Mouse (Mus musculus): Measurements from ENCODE around the gene Tstd3. TPM values are rescaled to one million over a fixed set of nuclear protein-coding genes. Genes with fewer than 3 reads are reported as not detected.

Gene Tstd3
- polyA plus RNA-seq (2012; ENCODE audit: insufficient read depth, insufficient read length, missing spikeins), result 44.4 and 45.0 TPM in 2 replicates

DNA sequence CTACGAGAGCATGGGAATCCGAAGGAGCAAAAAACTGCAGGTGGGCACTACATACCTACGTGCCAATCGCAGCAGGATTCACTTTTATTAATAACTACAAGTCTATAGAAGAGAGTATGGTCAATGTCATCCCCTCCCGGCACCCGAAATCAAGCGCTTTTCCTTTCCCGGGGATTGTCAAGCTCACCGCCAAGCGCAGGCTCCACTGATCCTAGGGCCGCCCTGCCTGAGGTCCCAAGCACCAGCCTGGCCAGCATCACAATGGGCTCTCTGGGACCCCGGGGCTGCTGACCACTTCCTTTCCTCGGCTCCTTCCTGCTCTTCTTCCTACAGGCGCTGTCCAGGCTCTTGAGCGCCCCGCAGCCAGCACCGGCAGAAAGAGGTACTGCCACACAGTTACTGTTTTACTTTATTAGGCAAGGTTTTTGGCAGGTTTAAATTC, at the start of gene Tstd3, which contains the start of gene Usp45:
Gene Tstd3, minus strand, starts transcription at position 350 of the 442 bp plus-strand sequence.
Gene Usp45, plus strand, starts transcription at position 294 of the 442 bp plus-strand sequence.
- peak within 1 kb of the TSS; percentile 83 for H3K4me3 ChIP-seq (ENCODE audit: insufficient read depth, low read depth, low read length)
- peak within 1 kb of the TSS; percentile 42; the same call in 1 of the 2 replicates for H3K27ac ChIP-seq (replicated peaks; ENCODE audit: low read depth, low read length)
- peaks cover 3% of the 10 kb centered on the region; the same call in 1 of the 2 replicates for H3K4me1 ChIP-seq (ENCODE audit: control insufficient read depth, insufficient read depth, insufficient read length, low read length)

DNA sequence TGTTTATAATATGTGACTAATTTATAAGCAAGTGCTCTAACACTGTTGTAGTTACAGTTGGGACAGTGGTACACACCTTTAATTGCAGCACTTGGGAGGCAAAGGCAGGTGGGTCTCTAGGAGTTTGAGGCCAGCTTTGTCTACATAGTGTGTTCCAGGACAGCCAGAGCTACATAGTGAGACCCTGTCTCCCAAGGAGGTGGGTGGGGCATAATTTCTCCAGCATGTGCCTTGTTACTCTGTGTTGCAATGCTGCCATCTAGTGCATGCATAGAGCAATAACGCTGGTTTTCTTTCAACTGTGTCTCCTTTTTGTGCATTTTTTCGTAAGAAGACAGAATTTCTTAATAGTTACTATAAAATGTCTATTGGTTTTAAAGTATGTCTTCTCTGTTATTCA, 47.0 kb upstream of the Tstd3 start:
- Histone ChIP-seq H3K27ac (replicated peaks; ENCODE audit: low read depth, low read length) (no peak overlapping the region), H3K4me1 (ENCODE audit: control insufficient read depth, insufficient read depth, insufficient read length, low read length) (no peaks in the 10 kb centered on the region), H3K4me3 (ENCODE audit: insufficient read depth, low read depth, low read length) (no peak overlapping the region)

DNA sequence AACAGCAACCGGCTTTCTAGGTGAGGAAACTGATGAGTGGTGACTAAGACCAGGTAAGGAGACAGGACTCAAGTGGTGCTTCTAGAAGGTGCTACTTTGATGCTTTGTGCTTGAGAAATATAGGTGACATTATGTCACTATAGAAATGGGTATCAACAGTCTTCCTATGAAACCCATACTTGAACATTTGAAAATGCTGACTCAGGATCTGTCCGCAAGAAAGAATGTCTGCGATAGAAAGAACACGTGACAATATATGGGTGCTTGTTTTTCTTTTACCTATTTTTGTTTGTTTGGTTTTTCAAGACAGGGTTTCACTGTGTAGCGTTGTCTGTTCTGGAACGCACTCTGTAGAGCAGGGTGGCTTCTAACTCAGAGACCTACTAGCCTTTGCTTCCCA, 45.6 kb upstream of the Tstd3 start:
- no peaks in the 10 kb centered on the region for H3K4me1 ChIP-seq (ENCODE audit: control insufficient read depth, insufficient read depth, insufficient read length, low read length)
- H3K27ac ChIP-seq (replicated peaks; ENCODE audit: low read depth, low read length), result no peak overlapping the region
- no peak overlapping the region for H3K4me3 ChIP-seq (ENCODE audit: insufficient read depth, low read depth, low read length)

DNA sequence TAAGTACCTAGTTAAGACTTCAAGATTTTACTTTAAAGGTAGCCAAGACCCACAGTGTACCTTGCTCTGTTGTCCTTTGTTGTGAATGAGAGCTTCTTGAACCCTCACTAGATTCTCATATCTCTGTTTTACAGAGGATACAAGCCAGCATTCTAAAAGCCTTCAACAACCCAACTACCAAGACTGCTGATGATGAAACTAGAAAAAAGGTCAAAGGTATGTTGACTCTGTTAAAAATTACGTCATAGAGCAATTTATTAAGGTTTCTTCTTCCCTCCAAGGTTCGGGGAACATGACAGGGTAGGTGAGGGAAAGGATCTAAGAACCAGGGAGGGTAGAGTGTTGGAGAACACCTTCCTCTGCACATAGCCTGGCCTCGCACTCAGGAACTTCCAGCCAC, 43.6 kb upstream of the Tstd3 start:
- Histone ChIP-seq H3K27ac (replicated peaks; ENCODE audit: low read depth, low read length) (no peak overlapping the region), H3K4me1 (ENCODE audit: control insufficient read depth, insufficient read depth, insufficient read length, low read length) (no peaks in the 10 kb centered on the region), H3K4me3 (ENCODE audit: insufficient read depth, low read depth, low read length) (no peak overlapping the region)

DNA sequence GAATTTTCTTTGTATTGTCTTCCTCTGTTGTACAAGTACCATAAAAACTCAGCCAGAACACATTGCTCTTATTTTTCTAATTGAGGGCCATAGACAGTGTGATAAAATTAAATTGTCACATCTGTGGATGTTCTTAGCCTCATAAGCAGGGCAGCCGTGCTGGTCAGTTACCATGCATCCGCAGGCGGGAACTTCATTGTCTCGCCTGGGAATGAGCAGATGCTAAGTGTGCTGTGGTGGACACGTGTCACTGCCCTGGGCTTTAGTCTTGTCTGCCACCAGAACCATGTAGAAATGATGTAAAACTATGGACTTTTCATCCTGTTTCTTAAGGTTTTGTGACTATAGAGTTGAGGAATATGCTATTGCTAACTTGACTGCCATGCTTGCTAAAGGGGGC, 40.2 kb upstream of the Tstd3 start:
- Histone ChIP-seq H3K4me3 (ENCODE audit: insufficient read depth, low read depth, low read length) (no peak overlapping the region), H3K27ac (replicated peaks; ENCODE audit: low read depth, low read length) (no peak overlapping the region), H3K4me1 (ENCODE audit: control insufficient read depth, insufficient read depth, insufficient read length, low read length) (no peaks in the 10 kb centered on the region)

DNA sequence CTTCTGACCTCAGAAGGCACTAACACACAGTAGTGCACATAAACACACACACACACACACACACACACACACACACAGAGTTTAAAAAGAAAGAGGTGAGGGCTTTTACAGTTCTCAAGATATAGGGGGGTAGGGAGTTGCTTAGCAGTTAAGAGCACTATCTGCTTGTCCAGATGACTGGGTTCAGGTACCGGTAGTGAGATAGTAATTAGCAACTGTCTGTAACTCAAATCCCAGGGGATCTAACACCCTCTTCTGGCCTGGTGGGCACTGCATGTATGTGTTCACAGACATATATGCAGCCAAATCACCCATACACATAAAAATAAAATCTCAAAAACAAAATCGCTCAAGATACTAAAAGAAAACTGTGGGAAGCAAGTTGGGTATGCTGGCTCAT, 34.6 kb upstream of the Tstd3 start:
- Histone ChIP-seq H3K4me3 (ENCODE audit: insufficient read depth, low read depth, low read length) (no peak overlapping the region), H3K4me1 (ENCODE audit: control insufficient read depth, insufficient read depth, insufficient read length, low read length) (no peaks in the 10 kb centered on the region), H3K27ac (replicated peaks; ENCODE audit: low read depth, low read length) (no peak overlapping the region)

DNA sequence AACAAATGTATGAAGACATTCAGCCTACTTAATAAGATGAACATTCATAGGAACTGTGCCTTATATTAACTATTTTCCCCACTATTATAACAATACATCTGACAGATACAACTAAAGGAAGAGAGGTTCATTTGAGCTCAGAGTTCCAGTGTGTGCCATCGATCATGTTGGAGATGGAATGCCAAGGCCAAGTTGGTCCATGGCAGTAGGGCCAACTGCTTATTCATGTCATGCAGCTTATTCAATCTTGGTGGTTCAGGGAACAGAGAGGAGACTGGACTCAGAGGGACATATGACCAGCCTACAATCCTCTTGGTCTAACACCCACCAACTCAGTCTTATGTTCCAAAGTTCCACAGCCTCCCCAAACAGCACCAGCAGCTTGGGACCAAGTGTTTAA, 34.0 kb upstream of the Tstd3 start:
- no peak overlapping the region for H3K27ac ChIP-seq (replicated peaks; ENCODE audit: low read depth, low read length)
- no peaks in the 10 kb centered on the region for H3K4me1 ChIP-seq (ENCODE audit: control insufficient read depth, insufficient read depth, insufficient read length, low read length)
- no peak overlapping the region for H3K4me3 ChIP-seq (ENCODE audit: insufficient read depth, low read depth, low read length)

DNA sequence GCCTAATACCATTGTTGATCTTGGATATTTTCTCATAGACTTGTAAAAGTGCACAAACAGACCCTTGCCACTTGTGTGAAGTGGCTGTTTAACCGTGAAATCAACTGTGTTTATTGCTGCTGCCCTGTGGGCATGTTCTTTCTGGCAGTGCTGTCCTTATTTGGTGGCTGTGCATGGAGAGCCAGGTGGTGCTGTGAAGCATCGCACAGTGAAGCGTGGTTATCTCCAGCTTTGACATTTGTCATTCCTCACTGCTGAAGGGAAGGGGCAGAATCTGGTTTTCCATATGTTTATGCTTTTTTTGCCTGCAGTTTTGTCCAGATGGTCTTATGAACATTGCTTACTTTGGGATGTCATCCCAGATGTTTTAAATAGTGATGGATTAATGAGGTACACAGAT, 26.6 kb upstream of the Tstd3 start:
- Histone ChIP-seq H3K4me3 (ENCODE audit: insufficient read depth, low read depth, low read length) (no peak overlapping the region), H3K27ac (replicated peaks; ENCODE audit: low read depth, low read length) (no peak overlapping the region), H3K4me1 (ENCODE audit: control insufficient read depth, insufficient read depth, insufficient read length, low read length) (no peaks in the 10 kb centered on the region)

DNA sequence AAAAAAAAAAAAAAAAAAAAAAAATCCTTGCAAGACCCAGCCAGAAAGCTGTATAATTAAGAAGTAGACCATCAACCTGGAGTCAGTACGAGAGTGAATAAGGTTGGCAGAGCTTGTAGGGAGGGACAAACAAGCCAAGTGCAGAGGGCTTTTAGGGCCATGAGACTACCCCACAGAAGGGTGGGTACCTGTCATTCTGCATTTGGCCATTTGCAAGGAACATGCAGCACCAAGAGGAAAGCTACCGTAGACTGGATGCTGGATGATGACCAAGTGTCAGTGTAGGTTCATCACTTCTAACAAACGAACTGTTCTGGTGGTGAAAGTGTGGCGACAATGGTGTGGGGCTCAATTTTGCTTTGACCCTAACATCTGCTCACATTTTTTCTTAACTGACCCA, 22.8 kb upstream of the Tstd3 start:
- H3K4me3 ChIP-seq (ENCODE audit: insufficient read depth, low read depth, low read length), result no peak overlapping the region
- H3K4me1 ChIP-seq (ENCODE audit: control insufficient read depth, insufficient read depth, insufficient read length, low read length), result no peaks in the 10 kb centered on the region
- H3K27ac ChIP-seq (replicated peaks; ENCODE audit: low read depth, low read length), result no peak overlapping the region

DNA sequence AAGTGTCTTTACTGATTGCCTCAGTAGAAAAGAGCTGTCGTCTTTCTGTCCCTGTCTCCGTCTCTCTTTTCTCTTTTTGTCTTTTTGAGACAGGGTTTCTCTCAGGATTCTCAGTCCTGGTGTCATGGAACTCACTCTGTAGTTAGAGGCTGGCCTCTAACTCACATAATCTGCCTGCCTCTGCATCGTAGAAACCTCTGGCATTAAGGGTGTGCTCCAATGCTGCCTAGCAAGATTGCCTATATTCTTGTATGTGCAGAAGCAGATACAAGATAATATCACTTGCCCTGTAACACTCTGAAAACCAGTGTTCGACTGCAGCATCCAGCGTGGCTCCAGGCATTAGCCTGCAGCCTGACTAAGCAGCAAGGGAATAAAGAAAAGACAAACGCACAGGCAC, 21.9 kb upstream of the Tstd3 start:
- Histone ChIP-seq H3K27ac (replicated peaks; ENCODE audit: low read depth, low read length) (no peak overlapping the region), H3K4me3 (ENCODE audit: insufficient read depth, low read depth, low read length) (no peak overlapping the region), H3K4me1 (ENCODE audit: control insufficient read depth, insufficient read depth, insufficient read length, low read length) (no peaks in the 10 kb centered on the region)

DNA sequence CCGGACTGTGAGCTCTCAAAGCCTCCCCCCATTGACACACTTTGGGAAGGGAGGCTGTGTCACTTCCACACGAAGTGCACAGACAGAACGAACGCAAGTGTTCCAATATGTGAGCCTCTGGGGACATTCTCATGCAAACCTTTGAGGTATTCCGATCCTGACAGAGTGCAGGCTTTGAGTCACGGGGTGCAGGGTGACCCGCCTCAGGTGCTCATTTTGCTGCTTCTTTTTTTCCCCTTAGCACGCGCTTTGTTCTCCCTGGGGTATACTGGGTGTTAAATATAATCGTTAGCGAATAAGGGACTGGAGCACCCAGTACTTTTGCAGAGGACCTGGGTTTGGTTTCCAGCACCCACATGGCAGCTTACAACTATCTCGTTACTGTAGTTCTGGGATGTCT, 19.3 kb upstream of the Tstd3 start:
- Histone ChIP-seq H3K4me3 (ENCODE audit: insufficient read depth, low read depth, low read length) (no peak overlapping the region), H3K4me1 (ENCODE audit: control insufficient read depth, insufficient read depth, insufficient read length, low read length) (no peaks in the 10 kb centered on the region), H3K27ac (replicated peaks; ENCODE audit: low read depth, low read length) (no peak overlapping the region)

DNA sequence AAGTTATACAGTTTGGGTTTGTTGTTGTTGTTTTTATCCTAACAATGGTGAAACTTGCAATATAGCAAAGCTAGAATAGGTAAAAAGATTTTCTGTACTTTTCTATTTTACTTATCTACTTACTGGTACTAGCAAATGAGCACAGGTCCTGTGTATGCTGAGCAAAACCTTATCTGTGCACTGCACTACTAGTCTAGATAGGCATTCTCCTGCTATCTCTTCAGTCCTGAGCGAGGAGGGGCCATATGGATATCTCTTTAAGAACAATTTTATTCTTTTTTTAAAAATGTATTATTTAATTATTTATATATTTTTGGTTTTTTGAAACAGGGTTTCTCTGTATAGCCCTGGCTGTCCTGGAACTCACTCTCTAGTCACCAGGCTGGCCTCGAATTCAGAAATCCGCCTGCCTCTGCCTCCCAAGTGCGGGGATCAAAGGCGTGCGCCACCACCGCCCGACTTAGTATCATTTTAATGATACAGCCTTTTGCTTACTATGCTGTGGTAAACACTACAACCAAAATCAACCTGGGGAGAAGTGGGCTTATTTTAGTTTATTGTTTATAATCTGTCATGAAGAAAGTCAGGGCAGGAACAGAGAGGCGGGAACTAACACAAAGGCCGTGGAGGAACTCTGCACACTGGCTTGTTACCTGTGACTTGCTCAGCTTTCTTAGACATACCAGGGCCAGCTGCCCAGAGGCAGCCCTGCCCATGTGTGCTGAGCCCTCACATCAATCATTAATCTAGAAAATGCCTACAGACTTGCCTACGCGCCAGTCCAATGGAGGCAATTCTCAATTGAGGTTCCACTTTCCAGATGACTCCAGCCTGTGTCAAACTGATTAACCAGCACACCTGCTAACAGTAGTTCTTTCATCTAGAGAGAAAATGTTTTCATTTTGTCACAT, 14.1 kb upstream of the Tstd3 start:
- Histone ChIP-seq H3K4me3 (ENCODE audit: insufficient read depth, low read depth, low read length) (no peak overlapping the region), H3K4me1 (ENCODE audit: control insufficient read depth, insufficient read depth, insufficient read length, low read length) (0 out of 2 replicates have a peak, but pooled peaks cover 6% of the 10 kb centered on the region), H3K27ac (replicated peaks; ENCODE audit: low read depth, low read length) (no peak overlapping the region)

DNA sequence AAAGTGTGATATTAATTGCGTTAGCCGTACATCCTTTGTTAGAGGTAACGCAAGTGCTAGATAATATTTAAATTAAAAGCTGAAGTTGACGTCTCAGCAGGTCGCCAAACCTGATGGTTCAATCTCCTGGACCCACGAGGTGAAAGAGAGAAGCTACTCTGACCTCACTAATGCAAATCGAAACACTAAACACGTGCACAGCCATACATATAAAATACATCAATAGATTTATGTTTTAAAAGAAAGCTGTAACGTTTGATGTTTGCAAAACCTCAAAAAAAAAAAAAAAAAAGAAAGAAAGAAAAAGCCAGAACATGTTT, 9.9 kb upstream of the Tstd3 start:
- H3K27ac ChIP-seq (replicated peaks; ENCODE audit: low read depth, low read length), result no peak overlapping the region

DNA sequence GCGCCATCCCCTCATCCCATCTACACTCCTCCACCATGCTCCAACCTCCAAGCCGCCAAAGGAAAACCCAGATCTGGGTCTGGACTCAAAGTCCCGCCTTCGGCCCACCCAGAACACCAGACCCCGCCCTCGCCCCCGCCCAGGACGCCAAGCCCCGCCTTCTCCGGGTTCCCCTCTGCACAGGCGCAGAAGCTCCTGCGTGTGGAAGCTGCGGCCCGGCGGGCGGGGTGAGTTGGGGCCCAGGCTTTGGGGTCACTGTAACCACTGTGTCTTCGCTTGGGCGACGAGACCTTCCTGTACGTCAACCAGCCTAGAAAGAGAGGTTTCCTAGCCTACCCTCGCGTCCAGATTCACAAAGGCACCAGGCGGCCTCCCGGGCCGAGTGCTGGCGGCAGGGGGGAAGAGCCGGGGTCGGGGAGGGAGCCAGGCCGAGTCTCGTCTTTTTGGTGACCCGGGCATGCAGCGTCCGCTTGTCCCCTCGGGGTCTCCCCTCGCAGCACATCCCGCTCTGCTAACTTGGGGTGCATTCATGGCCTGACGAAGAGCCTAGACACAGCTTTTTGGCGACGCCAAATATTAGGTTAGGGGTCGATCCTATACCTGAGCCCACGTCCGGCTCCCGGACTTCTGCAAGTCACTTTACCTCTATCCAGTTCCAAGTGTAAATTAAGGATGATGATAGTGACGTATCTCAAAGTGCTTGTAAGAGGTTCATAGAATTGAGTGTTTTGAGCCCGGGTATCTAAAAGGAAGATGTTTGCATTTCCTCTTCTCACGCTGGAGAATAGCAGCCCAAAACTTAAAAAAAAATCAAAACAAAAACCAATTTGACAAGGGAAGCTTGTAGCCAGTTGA, 9.3 kb upstream of the Tstd3 start:
- Histone ChIP-seq H3K27ac (replicated peaks; ENCODE audit: low read depth, low read length) (peak overlapping the region; percentile 63), H3K4me3 (ENCODE audit: insufficient read depth, low read depth, low read length) (peak overlapping the region; percentile 83), H3K4me1 (ENCODE audit: control insufficient read depth, insufficient read depth, insufficient read length, low read length) (0 out of 2 replicates have a peak, but pooled peaks cover 6% of the 10 kb centered on the region)

More for the DNA sequence above, 9.9 kb upstream of the Tstd3 start:
- Histone ChIP-seq H3K4me1 (ENCODE audit: control insufficient read depth, insufficient read depth, insufficient read length, low read length) (0 out of 2 replicates have a peak, but pooled peaks cover 6% of the 10 kb centered on the region), H3K4me3 (ENCODE audit: insufficient read depth, low read depth, low read length) (peak overlapping the region; percentile 83)

DNA sequence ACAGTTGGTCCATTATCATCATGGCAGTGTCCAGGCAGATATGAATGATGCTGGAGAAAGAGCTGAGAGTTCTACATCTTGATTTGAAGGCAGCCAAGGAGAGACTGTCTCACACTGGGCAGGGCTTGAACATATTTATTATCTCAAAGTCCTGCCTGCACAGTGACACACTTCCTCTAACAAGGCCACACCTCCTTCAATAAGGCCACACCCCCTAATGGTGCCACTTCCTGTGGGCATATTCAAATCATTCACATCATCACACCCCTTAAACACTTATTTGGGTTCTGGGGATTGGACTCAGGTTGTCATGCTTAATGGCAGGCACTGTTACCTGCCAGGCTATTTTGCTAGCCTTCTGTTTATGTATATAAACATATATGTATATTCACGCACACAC, 5.3 kb upstream of the Tstd3 start:
- H3K4me1 ChIP-seq (ENCODE audit: control insufficient read depth, insufficient read depth, insufficient read length, low read length), result 0 out of 2 replicates have a peak, but pooled peaks cover 2% of the 10 kb centered on the region
- no peak overlapping the region for H3K4me3 ChIP-seq (ENCODE audit: insufficient read depth, low read depth, low read length)
- no peak overlapping the region for H3K27ac ChIP-seq (replicated peaks; ENCODE audit: low read depth, low read length)

All from brown adipose tissue, adult 24 weeks (tissue).